Mouse (Mus musculus) thymus, adult 2 months (tissue): ENCODE data around the gene Tectb.

ENCODE experiments used
- CTCF ChIP-seq: fragments of 200-500 bp; IDR thresholded peaks from 2 replicates; pipeline ENCODE4 v1.5.1; 2012; ENCODE audit warnings: mild to moderate bottlenecking, control low read depth, low read length, moderate library complexity, borderline replicate concordance; ENCODE audit not compliant: control insufficient read depth, poor library complexity, insufficient read depth; ENCODE audit errors: extremely low read depth
- POLR2A ChIP-seq: fragments of 200-500 bp; IDR thresholded peaks from 2 replicates; pipeline ENCODE4 v1.6.1; 2012; ENCODE audit warnings: mild to moderate bottlenecking, low read length, control low read depth, moderate library complexity; ENCODE audit not compliant: control insufficient read depth, poor library complexity, insufficient read depth; ENCODE audit errors: extremely low read depth

GRCm38 (mm10) chr19:55159826-55160225 is 20.7 kb upstream of the Tectb start:
- TF ChIP-seq CTCF: no peak
- TF ChIP-seq POLR2A: no peak
